Mouse (Mus musculus) myocyte (in vitro differentiated cells): Measurements from ENCODE around the gene Arhgap8.

Source experiments
- E2F4 ChIP-seq: IDR thresholded peaks from one replicate; pipeline ENCODE4 v1.6.1; 2011; ENCODE audit warnings: mild to moderate bottlenecking, control low read depth, moderate library complexity; ENCODE audit not compliant: insufficient read depth
- MAX ChIP-seq: IDR thresholded peaks from one replicate; pipeline ENCODE4 v1.6.1; 2011; ENCODE audit warnings: low read depth, mild to moderate bottlenecking, control low read depth
- MYOD1 ChIP-seq, 3 experiments: IDR thresholded peaks; one replicate each; pipeline ENCODE4 v1.6.1; 2011; ENCODE audit warnings: control low read depth in 2 of 3, low read depth in 2 of 3, mild to moderate bottlenecking in 2 of 3, moderate library complexity in 1 of 3; ENCODE audit not compliant: insufficient read length in 2 of 3, control insufficient read depth in 1 of 3
- POLR2A ChIP-seq: IDR thresholded peaks from one replicate; pipeline ENCODE4 v1.6.1; 2011; ENCODE audit warnings: low read depth, mild to moderate bottlenecking, control low read depth, moderate library complexity; ENCODE audit not compliant: insufficient read length
- REST ChIP-seq: IDR thresholded peaks from one replicate; pipeline ENCODE4 v1.6.1; 2011; ENCODE audit warnings: mild to moderate bottlenecking, control low read depth, moderate library complexity; ENCODE audit not compliant: insufficient read depth, insufficient read length
- USF1 ChIP-seq: IDR thresholded peaks from one replicate; pipeline ENCODE4 v1.6.1; 2011; ENCODE audit warnings: low read depth, mild to moderate bottlenecking, control low read depth, moderate library complexity

DNA sequence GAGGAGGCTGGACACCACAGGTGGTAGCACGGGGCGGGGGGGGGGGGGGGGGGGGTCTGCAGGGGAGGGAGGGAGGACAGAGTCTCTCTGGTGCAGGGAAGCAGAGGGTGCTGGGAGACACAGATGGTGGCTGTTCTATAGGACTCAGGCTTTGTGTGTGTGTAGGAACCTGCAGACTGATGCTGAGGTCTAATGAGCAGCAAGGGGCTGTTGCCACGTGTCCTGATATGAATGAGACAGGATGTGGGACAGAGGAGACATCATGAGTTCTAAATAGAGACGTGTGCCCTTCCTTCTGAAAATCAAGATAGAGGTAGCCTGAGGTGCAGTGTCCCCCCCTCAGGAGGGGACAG is 17.1 kb downstream of the Arhgap8 start:
- TF ChIP-seq POLR2A (no peak), REST (no peak), USF1 (no peak), MAX (no peak), E2F4 (no peak), MYOD1 (IDR thresholded peaks at IDR 0.05; ENCODE audit: control insufficient read depth in 1 of 3, insufficient read length in 2 of 3, low read depth in 2 of 3) (no peak)
